Mouse (Mus musculus): ENCODE data around the gene Clcn3. TPM values are rescaled to one million over a fixed set of nuclear protein-coding genes. Genes with fewer than 3 reads are reported as not detected.
"Not testable (repeated sequence)": the region's sequence is repeated elsewhere in the genome, so short reads cannot be mapped to it uniquely, and the experiment has no call there.

The Clcn3 gene
- 10 to 100 TPM; 34.6 to 36.4 TPM for total RNA-seq (2021)

DNA sequence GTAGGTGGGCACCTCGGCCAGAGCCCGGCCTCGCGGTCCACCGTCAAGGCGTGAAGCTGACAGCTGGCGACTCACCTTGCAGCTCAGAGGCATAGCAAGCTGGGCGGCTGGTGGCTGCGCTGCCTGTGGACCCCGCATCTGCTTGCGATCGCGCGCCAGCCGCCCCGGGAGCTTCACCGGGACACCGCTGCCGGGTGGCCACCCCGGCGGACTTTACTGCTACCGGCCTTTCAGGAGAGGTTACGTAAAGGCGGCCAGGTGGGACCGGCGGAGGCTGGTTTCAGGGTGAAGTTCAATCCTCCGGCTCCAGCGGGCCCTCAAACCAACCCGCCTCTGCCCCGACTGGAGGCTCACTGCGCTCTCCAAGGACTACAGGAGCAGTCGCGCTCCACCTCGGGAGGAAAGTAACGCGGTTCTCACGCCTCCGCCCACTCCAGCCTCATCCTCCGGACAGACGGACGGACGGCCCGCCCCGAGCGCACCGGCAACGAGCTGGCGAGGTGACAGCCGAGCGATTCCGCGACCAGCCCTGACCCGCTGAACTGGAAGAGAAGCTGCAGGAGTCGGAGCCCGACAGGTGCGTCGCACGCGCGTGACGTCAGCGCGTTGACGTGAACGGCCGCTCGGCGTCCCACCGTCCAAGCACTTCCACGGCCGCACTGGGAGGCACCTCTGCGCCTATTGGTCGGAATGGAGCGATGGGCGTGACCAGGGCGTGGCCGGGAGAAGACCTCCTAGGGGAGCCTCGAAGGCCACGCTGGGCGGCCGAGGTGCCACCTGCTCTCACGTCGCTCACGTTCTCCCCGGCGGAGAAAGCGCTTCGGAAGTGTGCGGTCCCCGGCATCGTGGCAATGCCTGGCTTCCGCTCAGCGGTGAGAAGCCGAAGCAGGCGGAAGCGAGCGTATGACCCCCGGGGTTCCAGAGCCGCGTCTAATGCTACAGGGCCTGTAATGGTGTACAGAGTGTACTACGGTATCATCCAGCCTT, at the start of gene Clcn3:
Gene Clcn3 (minus strand): TSS at position 600 of the 987 bp plus-strand sequence.
- intact Hi-C loops (cut with DNase I): loop anchor here (2.0 kb wide), 1 partner anchor 28 kb away; no protein-coding TSS in a partner anchor
- DNase-seq: peak; percentile 98

- intact Hi-C loops (cut with DNase I): no loop called here
- DNase-seq: no peak
Measured at GRCm38 (mm10) chr8:60996468-60996867, 13.4 kb upstream of the Clcn3 start.

DNA sequence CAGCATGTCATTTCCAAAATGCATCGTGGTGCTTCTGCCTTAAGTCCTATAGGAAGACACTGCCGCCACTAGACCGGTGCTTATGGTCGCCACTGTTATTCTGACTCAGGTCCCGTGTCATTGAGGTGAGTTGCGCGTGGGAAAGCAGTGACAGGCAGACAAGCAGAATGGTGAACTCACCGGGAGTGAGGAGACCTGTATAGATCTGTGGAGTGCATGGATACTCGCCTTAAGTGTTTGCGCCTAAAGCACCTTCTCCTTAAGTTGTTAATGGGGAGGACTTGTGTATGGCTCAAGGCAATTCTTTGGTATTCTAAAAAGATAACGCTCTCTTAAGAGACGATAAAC, 10.5 kb upstream of the Clcn3 start:
- intact Hi-C loops (cut with DNase I): loop anchor here (5.0 kb wide), 3 partner anchors 234 to 494 kb away; partner anchors contain the start of genes Cbr4 and Mfap3l

GRCm38 (mm10) chr8:60992910-60993638, 10.0 kb upstream of the Clcn3 start, which contains the start of gene Nek1:
Gene Nek1, plus strand, starts transcription at chr8:60993195.
- intact Hi-C loops (cut with DNase I): loop anchor here (5.0 kb wide), 3 partner anchors 234 to 494 kb away; partner anchors contain the start of genes Cbr4 and Mfap3l
- DNase-seq: peak; percentile 97 to 98

More for the DNA sequence above, 10.5 kb upstream of the Clcn3 start:
- no peak for DNase-seq

DNA sequence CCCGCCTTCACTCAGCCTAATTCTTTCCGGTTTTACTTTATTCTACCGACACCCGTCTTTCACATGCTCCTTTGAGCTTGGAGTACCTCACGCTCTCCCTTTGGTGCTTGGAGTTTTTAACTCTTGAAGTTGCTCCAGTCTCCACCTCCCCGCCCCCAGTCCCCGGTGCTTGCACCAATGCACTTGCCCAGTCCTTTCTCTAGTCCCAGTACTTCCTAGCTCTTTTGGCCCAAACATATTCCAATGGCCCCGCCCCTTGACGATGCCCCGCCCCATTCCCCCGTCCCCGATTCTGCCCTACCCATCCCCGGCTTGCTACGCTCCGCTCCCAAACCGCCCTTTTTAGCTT, 9.4 kb upstream of the Clcn3 start:
- intact Hi-C loops (cut with DNase I): loop anchor here (5.0 kb wide), 3 partner anchors 235 to 495 kb away; partner anchors contain the start of genes Cbr4 and Mfap3l
- peak in 1 of 2 experiments; percentile 85 for DNase-seq

GRCm38 (mm10) chr8:60984260-60985010, 1.3 kb upstream of the Clcn3 start:
- intact Hi-C loops (cut with DNase I); DNase-seq: not testable (repeated sequence)

- peak; percentile 67 to 72 for DNase-seq
- intact Hi-C loops (cut with DNase I): loop anchor here (2.0 kb wide), 1 partner anchor 29 kb away; no protein-coding TSS in a partner anchor
Measured at GRCm38 (mm10) chr8:60983688-60984079, 584 bp upstream of the Clcn3 start.

- intact Hi-C loops (cut with DNase I): no loop called here
- no peak for DNase-seq
Measured at GRCm38 (mm10) chr8:60981388-60981787, 1.7 kb downstream of the Clcn3 start.

DNA sequence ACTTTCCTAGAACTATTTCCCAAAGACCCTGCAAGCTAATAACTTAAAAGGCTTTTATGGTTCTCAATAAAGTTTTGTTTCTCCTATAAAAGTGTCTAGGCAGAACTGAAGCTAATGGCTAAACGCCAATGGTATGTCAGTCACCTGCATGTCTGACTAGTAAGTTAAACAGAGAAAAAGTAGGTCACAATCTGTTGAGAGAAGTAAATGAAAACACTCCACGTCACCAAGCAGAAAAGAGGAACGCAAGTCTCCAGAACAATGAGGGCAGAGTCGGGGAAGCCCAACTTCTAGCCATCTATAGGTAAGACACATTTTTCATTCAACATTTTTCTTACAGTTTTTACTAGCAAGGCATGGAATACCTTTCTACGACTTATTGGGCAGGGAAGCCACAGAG, 4.6 kb downstream of the Clcn3 start:
- intact Hi-C loops (cut with DNase I): no loop called here
- no peak for DNase-seq

- intact Hi-C loops (cut with DNase I): no loop called here
- no peak for DNase-seq
Measured at GRCm38 (mm10) chr8:60976818-60977217, 6.3 kb downstream of the Clcn3 start.

DNA sequence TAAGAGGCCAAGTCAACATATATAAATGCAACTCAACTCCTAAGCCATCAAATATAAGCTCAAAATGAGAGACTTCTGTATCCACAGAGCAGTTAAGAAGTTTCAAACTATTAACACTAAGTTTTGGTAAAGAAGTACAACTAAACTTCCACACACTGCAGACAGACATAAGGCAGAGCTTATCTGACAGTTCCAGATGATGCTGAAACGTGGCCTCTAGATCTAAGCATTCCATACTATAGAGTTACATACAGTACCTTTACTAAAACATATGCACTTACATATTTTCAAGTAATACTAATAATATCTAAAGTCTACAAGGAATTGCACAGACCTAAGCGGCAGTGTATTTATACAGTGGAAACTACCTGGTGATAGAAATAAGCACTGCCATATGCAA, 8.3 kb downstream of the Clcn3 start:
- no peak for DNase-seq

DNA sequence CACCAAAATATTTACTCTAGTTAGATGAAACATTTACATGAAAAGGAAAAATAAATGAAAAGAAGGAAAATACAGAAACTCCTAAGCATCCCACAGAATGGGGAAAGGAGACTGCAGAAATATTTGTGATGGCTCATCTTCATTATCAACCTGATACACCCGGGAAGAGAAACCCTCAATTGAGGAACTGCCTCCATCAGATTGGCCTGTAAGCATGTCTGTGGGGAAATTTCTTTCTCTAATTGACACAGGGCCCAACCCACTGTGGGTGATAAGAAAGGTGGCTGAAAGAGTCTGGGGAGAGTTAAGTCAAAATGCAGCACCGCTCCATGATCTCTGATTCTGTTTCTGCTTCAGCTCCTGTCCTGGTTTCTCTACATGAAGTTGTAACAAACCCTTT, 9.7 kb downstream of the Clcn3 start:
- intact Hi-C loops (cut with DNase I): no loop called here

More for the DNA sequence above, 8.3 kb downstream of the Clcn3 start:
- intact Hi-C loops (cut with DNase I): no loop called here

DNA sequence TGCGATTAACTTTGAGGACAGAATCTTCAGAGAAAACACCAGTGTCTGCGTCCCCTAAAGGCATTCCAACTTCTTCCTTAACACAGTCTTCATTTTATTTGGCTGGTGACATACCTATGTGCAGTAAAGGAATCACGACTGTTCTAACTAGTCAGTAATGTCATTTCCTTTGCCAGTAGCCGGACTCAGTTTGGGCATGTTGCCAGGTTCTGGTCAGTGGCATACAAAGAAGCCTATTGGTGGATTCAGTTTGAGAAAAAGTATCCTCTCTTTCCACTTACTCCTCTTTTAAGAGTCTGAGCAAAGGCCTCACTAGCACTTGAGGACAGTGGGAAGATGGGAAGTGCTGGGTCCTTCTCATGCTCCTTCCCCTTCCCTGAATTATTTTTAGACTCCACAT, 11.3 kb downstream of the Clcn3 start:
- intact Hi-C loops (cut with DNase I): no loop called here
- peak; percentile 54 to 64 for DNase-seq

More for the DNA sequence above, 9.7 kb downstream of the Clcn3 start:
- no peak for DNase-seq

DNA sequence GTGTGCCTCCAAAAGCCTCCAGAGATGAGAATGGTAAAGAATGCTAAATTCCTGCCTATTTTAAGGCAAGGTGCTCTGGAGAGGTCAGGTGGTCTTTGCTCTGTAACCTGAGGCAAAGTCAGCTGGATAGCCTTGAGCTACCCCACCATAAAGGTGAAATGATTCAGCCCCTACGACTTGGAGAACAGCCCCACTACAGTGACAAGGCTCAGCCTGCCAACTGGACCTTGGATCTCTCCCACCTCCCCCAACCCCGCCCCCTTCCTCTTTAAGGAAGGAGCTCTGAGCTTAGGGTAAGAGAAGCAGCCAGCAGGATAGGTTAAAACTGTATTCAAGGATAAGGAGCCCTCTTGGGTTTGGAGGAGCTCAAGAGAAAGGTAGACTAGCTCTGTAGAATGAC, 14.0 kb downstream of the Clcn3 start:
- intact Hi-C loops (cut with DNase I): no loop called here

GRCm38 (mm10) chr8:60965741-60966140, 17.4 kb downstream of the Clcn3 start:
- intact Hi-C loops (cut with DNase I): no loop called here

More for the DNA sequence above, 14.0 kb downstream of the Clcn3 start:
- DNase-seq: no peak

GRCm38 (mm10) chr8:60965306-60965705, 17.8 kb downstream of the Clcn3 start:
- no peak for DNase-seq
- intact Hi-C loops (cut with DNase I): no loop called here

More at GRCm38 (mm10) chr8:60965741-60966140, 17.4 kb downstream of the Clcn3 start:
- no peak for DNase-seq

GRCm38 (mm10) chr8:60964518-60964917, 18.6 kb downstream of the Clcn3 start:
- no peak for DNase-seq
- intact Hi-C loops (cut with DNase I): no loop called here

DNA sequence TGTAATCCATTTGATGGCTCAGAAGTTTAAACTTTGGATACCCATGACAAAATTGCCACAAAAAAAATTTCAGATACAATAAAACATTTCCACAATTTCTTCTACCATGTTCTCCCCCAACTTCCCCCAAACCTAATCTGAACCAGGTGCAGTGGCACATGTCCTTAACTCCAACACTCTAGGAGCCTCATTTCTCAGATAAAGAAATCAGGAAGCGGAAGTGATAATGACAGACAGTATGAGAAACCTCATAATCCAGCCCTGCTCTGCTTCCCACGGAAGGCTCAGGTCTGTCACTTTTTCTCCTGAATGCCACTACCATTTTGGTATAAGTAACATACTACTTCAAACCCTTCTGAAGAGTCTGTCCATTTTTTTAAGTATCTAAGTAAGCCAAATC, 19.2 kb downstream of the Clcn3 start:
- DNase-seq: no peak

DNA sequence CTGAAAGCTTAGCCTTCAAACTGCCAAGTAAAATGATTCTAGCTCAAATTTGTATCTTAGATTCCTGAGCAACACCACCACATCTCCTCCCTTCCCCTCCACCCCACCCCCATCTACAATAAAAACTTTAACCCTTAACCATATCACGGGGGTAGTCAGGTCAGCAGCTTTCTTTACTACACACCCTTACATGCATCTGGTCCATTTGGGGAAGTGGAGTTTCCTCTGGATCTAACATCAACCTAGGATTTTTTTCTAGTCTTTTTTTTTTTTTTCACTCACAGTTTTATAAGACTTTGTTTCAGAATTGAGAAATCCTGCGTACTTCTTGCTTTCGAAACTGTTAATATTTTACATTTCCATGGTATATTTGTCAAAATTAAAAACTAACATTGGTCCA, 20.3 kb downstream of the Clcn3 start:
- intact Hi-C loops (cut with DNase I): no loop called here
- DNase-seq: no peak

More for the DNA sequence above, 19.2 kb downstream of the Clcn3 start:
- intact Hi-C loops (cut with DNase I): no loop called here

GRCm38 (mm10) chr8:60956847-60957246, 26.3 kb downstream of the Clcn3 start:
- DNase-seq: no peak
- intact Hi-C loops (cut with DNase I): no loop called here
